Mouse (Mus musculus) MEL (cell line): ENCODE results near the gene Cdcp1. TPM values are rescaled to one million over a fixed set of nuclear protein-coding genes. Genes with fewer than 3 reads are reported as not detected.

Source experiments
- DNase-seq: peaks from one replicate; pipeline ENCODE4 v3.0.0; 2011; ENCODE audit warnings: low read depth, low spot score
- H3K27ac ChIP-seq: 2 replicates; pipeline ENCODE4 v1.5.1; 2012; ENCODE audit warnings: low read depth, mild to moderate bottlenecking, control low read depth, low read length, moderate library complexity; ENCODE audit not compliant: control insufficient read depth
- H3K27me3 ChIP-seq, 2 experiments: fragments of 150-350 bp in 1 of 2; sonication (generic) in 1 of 2; 2 replicates each; pipeline ENCODE4 v1.6.1; 2012; ENCODE audit warnings: low read length in 2 of 2, mild to moderate bottlenecking in 2 of 2, improper control_type of control experiment in 1 of 2, moderate library complexity in 1 of 2; ENCODE audit not compliant: insufficient read depth in 2 of 2, control insufficient read depth in 1 of 2
- H3K36me3 ChIP-seq, 2 experiments: 2 replicates each; pipeline ENCODE4 v1.6.1; 2012 to 2014; ENCODE audit warnings: low read length in 2 of 2, improper control_type of control experiment in 1 of 2, inconsistent platforms in 1 of 2, mild to moderate bottlenecking in 1 of 2; ENCODE audit not compliant: insufficient read depth in 2 of 2, control insufficient read depth in 1 of 2
- H3K4me1 ChIP-seq, 2 experiments: fragments of 150-350 bp in 1 of 2; sonication (generic) in 1 of 2; 2 replicates each; pipeline ENCODE4 v1.6.1; 2012; ENCODE audit warnings: low read length in 2 of 2, improper control_type of control experiment in 1 of 2, mild to moderate bottlenecking in 1 of 2; ENCODE audit not compliant: insufficient read depth in 2 of 2, control insufficient read depth in 1 of 2
- H3K4me3 ChIP-seq, 2 experiments: fragments of 150-350 bp in 1 of 2; sonication (generic) in 1 of 2; 2 replicates each; pipeline ENCODE4 v1.5.1; 2012; ENCODE audit warnings: low read depth in 2 of 2, low read length in 2 of 2, mild to moderate bottlenecking in 2 of 2, moderate library complexity in 2 of 2, control low read depth in 1 of 2, improper control_type of control experiment in 1 of 2; ENCODE audit not compliant: control insufficient read depth in 1 of 2, insufficient read depth in 1 of 2
- H3K79me2 ChIP-seq: 2 replicates; pipeline ENCODE4 v1.6.1; 2012; ENCODE audit warnings: mild to moderate bottlenecking, low read length, moderate library complexity; ENCODE audit not compliant: control insufficient read depth, poor library complexity, insufficient read depth
- H3K9ac ChIP-seq: 2 replicates; pipeline ENCODE4 v1.6.1; 2012; ENCODE audit warnings: low read depth, mild to moderate bottlenecking, control low read depth, low read length, moderate library complexity; ENCODE audit not compliant: control insufficient read depth, poor library complexity, severe bottlenecking
- H3K9me3 ChIP-seq: fragments of 150-350 bp; sonication (generic); replicated peaks from 2 replicates; pipeline ENCODE4 v1.6.1; 2012; ENCODE audit warnings: mild to moderate bottlenecking, low read length, improper control_type of control experiment, moderate library complexity; ENCODE audit not compliant: insufficient read depth
- BHLHE40 ChIP-seq: IDR thresholded peaks from 2 replicates; pipeline ENCODE4 v1.6.1; 2012; ENCODE audit warnings: low read depth, mild to moderate bottlenecking, inconsistent platforms, low read length, improper control_type of control experiment, borderline replicate concordance
- CHD2 ChIP-seq: IDR thresholded peaks from 2 replicates; pipeline ENCODE4 v1.6.1; 2011; ENCODE audit warnings: low read length, improper control_type of control experiment
- CTCF ChIP-seq, 3 experiments: IDR thresholded peaks in 2 of 3; conservative IDR thresholded peaks in 1 of 3; 2 replicates each; pipeline ENCODE4 v1.5.1; 2011 to 2012; ENCODE audit warnings: low read length in 3 of 3, low read depth in 2 of 3, mild to moderate bottlenecking in 2 of 3, improper control_type of control experiment in 1 of 3, inconsistent platforms in 1 of 3, mixed read lengths in 1 of 3, moderate library complexity in 1 of 3; ENCODE audit not compliant: control insufficient read depth in 1 of 3, insufficient read depth in 1 of 3, poor library complexity in 1 of 3, severe bottlenecking in 1 of 3
- ELF1 ChIP-seq: IDR thresholded peaks from 2 replicates; pipeline ENCODE4 v1.6.1; 2014; ENCODE audit warnings: low read depth, mild to moderate bottlenecking, inconsistent platforms, low read length, improper control_type of control experiment, moderate library complexity
- EP300 ChIP-seq, 2 experiments: IDR thresholded peaks; 2 replicates each; pipeline ENCODE4 v1.6.1; 2011; ENCODE audit warnings: improper control_type of control experiment in 2 of 2, low read length in 2 of 2, low read depth in 1 of 2, mild to moderate bottlenecking in 1 of 2
- ETS1 ChIP-seq: IDR thresholded peaks from 2 replicates; pipeline ENCODE4 v1.6.1; 2012; ENCODE audit warnings: low read depth, mild to moderate bottlenecking, inconsistent platforms, low read length, improper control_type of control experiment, moderate library complexity
- GATA1 ChIP-seq: IDR thresholded peaks from 2 replicates; pipeline ENCODE4 v1.6.1; 2011; ENCODE audit warnings: low read depth, low read length, improper control_type of control experiment
- HCFC1 ChIP-seq: IDR thresholded peaks from 2 replicates; pipeline ENCODE4 v1.6.1; 2012; ENCODE audit warnings: low read depth, mild to moderate bottlenecking, inconsistent platforms, low read length, improper control_type of control experiment, moderate library complexity
- MXI1 ChIP-seq: IDR thresholded peaks from 2 replicates; pipeline ENCODE4 v1.6.1; 2011; ENCODE audit warnings: mild to moderate bottlenecking, low read depth, low read length, improper control_type of control experiment
- MYC ChIP-seq: IDR thresholded peaks from 2 replicates; pipeline ENCODE4 v1.6.1; 2011; ENCODE audit warnings: low read depth, mild to moderate bottlenecking, low read length, improper control_type of control experiment, moderate library complexity
- POLR2AphosphoS2 ChIP-seq: IDR thresholded peaks from 2 replicates; pipeline ENCODE4 v1.6.1; 2011; ENCODE audit warnings: low read length, improper control_type of control experiment
- POLR2AphosphoS5 ChIP-seq: IDR thresholded peaks from 2 replicates; pipeline ENCODE4 v1.6.1; 2012; ENCODE audit warnings: low read depth, borderline replicate concordance, mild to moderate bottlenecking, inconsistent platforms, low read length, moderate library complexity, mixed read lengths
- RCOR1 ChIP-seq: IDR thresholded peaks from 2 replicates; pipeline ENCODE4 v1.6.1; 2012; ENCODE audit warnings: low read depth, mild to moderate bottlenecking, inconsistent platforms, low read length, improper control_type of control experiment
- SIN3A ChIP-seq: IDR thresholded peaks from 2 replicates; pipeline ENCODE4 v1.6.1; 2012; ENCODE audit warnings: low read length, improper control_type of control experiment, inconsistent platforms
- SMC3 ChIP-seq: IDR thresholded peaks from 2 replicates; pipeline ENCODE4 v1.6.1; 2011; ENCODE audit warnings: low read depth, low read length, improper control_type of control experiment
- USF1 ChIP-seq: IDR thresholded peaks from 2 replicates; pipeline ENCODE4 v1.6.1; 2014; ENCODE audit warnings: low read depth, mild to moderate bottlenecking, inconsistent platforms, low read length, improper control_type of control experiment, moderate library complexity
- USF2 ChIP-seq, 2 experiments: IDR thresholded peaks; 2 replicates each; pipeline ENCODE4 v1.6.1; 2011 to 2012; ENCODE audit warnings: improper control_type of control experiment in 2 of 2, low read length in 2 of 2, borderline replicate concordance in 1 of 2, inconsistent platforms in 1 of 2, low read depth in 1 of 2, mild to moderate bottlenecking in 1 of 2; ENCODE audit not compliant: insufficient read depth in 1 of 2
- ZC3H11A ChIP-seq: IDR thresholded peaks from 2 replicates; pipeline ENCODE4 v1.6.1; 2012; ENCODE audit warnings: low read depth, mild to moderate bottlenecking, inconsistent platforms, low read length, improper control_type of control experiment
- ZKSCAN1 ChIP-seq: IDR thresholded peaks from 2 replicates; pipeline ENCODE4 v1.6.1; 2012; ENCODE audit warnings: low read depth, mild to moderate bottlenecking, inconsistent platforms, low read length, improper control_type of control experiment, moderate library complexity
- ZNF384 ChIP-seq: IDR thresholded peaks from 2 replicates; pipeline ENCODE4 v1.6.1; 2012; ENCODE audit warnings: low read depth, mild to moderate bottlenecking, inconsistent platforms, low read length, improper control_type of control experiment
- polyA plus RNA-seq, 2 experiments: library from polyadenylated mRNA; stranded (reverse) in 1 of 2; unstranded in 1 of 2; fragments of >175 nt in 1 of 2; fragments of >200 nt in 1 of 2; gene quantifications; 2 replicates each; pipeline versions ENCODE4 v1.2.1 to v1.2.4; 2012; ENCODE audit warnings: low replicate concordance in 2 of 2, low read depth in 1 of 2; ENCODE audit not compliant: insufficient read length in 2 of 2, insufficient read depth in 1 of 2, missing spikeins in 1 of 2
- total RNA-seq: library from RNA; depleted of rRNA; stranded (reverse); fragments of 300-350 nt; gene quantifications from 2 replicates; pipeline ENCODE4 v1.2.3, GENCODE M21; 2012

Gene Cdcp1
- total and polyA plus RNA-seq, 3 experiments, result not detected

DNA sequence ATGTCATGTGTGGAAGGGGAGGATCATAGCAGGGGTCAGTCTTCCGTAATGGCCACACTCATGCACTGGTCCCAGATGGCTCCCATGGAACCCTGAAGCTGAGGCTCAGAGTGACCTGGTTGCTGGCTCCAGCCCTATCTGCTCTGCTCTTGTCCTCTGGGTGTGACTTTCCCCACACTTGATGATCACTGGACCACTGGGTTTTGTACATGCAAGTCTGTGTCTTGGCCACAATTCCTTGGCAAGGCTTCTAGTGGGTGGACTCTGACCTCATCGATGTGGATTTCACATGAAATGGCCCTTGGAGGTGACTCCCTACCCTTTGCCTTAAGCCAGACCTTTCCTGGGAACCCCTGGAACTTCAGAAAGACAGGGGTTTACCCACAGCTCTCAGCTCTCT, 62.7 kb downstream of the Cdcp1 start:
- no peak overlapping the region for H3K27ac ChIP-seq
- no peak overlapping the region for H3K4me3 ChIP-seq
- no peak for TF ChIP-seq POLR2AphosphoS5
- no peak for TF ChIP-seq BHLHE40
- TF ChIP-seq CHD2, result no peak
- TF ChIP-seq ELF1, result no peak
- no peak for TF ChIP-seq MYC
- TF ChIP-seq ZKSCAN1, result no peak
- TF ChIP-seq ZC3H11A, result no peak
- no peak for TF ChIP-seq MXI1
- TF ChIP-seq EP300 (IDR thresholded peaks at IDR 0.05; ENCODE audit: low read depth in 1 of 2, low read length in 2 of 2), result no peak
- no peak for TF ChIP-seq USF2 (IDR thresholded peaks at IDR 0.05; ENCODE audit: borderline replicate concordance in 1 of 2, insufficient read depth in 1 of 2, low read depth in 1 of 2, low read length in 2 of 2)
- TF ChIP-seq ZNF384, result no peak
- H3K9ac ChIP-seq, result no peak overlapping the region
- DNase-seq, result no peak
- peaks cover 2 to 11% of the 10 kb centered on the region in 2 experiments; a peak in 3 of 4 replicates for H3K4me1 ChIP-seq
- no peaks in the 10 kb centered on the region for H3K9me3 ChIP-seq
- H3K27me3 ChIP-seq, result no peaks in the 10 kb centered on the region
- no peaks in the 10 kb centered on the region for H3K79me2 ChIP-seq
- peaks cover 0 to 6% of the 10 kb centered on the region in 2 experiments; a peak in 2 of 4 replicates for H3K36me3 ChIP-seq

DNA sequence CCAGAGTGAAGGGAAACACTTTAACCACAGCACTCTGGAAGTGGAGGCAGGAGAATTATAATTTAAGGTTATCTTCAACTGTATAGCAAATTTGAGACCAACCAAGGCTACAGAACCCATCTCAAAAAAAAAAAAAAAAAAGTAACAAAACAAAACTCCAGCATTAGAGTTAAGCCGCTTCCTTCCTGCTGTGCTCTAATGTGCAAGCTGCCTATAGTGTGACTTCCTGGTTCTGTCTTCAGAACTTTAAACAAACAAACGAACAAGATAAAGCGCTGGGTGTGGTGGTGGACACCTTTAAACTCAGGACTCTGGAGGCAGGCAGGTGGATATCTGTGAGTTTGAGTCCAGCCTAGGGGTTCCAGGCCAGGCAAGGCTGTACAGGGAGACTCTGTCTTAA, 63.8 kb downstream of the Cdcp1 start:
- no peaks in the 10 kb centered on the region for H3K27me3 ChIP-seq
- H3K9me3 ChIP-seq, result no peaks in the 10 kb centered on the region
- peak; percentile 50 for DNase-seq
- peak overlapping the region; percentile 38 for H3K9ac ChIP-seq
- no peaks in the 10 kb centered on the region for H3K79me2 ChIP-seq
- H3K36me3 ChIP-seq, result peaks cover 0 to 6% of the 10 kb centered on the region in 2 experiments; a peak in 2 of 4 replicates
- peaks cover 2 to 8% of the 10 kb centered on the region in 2 experiments; a peak in 2 of 4 replicates for H3K4me1 ChIP-seq
- TF ChIP-seq HCFC1 (0 out of 2 replicates have a peak, but pooled peaks have one; percentile 27), ZC3H11A (no peak), ETS1 (no peak), EP300 (IDR thresholded peaks at IDR 0.05; ENCODE audit: low read depth in 1 of 2, low read length in 2 of 2) (peak in 1 of 2 experiments; percentile 31; a peak in 1 of 4 replicates), POLR2AphosphoS2 (no peak), ELF1 (peak; percentile 83), GATA1 (0 out of 2 replicates have a peak, but pooled peaks have one; percentile 5), SMC3 (no peak), SIN3A (peak; percentile 36; the same call in 1 of the 2 replicates), ZNF384 (peak; percentile 85), CTCF (IDR thresholded peaks at IDR 0.05 in 2 of 3, conservative IDR thresholded peaks at IDR 0.05 in 1 of 3; ENCODE audit: control insufficient read depth in 1 of 3, insufficient read depth in 1 of 3, low read depth in 2 of 3, low read length in 3 of 3, poor library complexity in 1 of 3, severe bottlenecking in 1 of 3) (no peak), USF1 (no peak), RCOR1 (no peak)
- peak overlapping the region; percentile 35 for H3K27ac ChIP-seq
- H3K4me3 ChIP-seq, result peak overlapping the region in 1 of 2 experiments; percentile 15; a peak in 1 of 4 replicates
